ENCODE assay signal across 11 mouse cellular contexts in genomic region chr11:79644717-79645191, GRCm38 (mm10). TPM values are rescaled to one million over a fixed set of nuclear protein-coding genes. Genes with fewer than 3 reads are reported as not detected.
DNase-seq lines count a peak whose midpoint lies in the region; ATAC-seq lines count a peak whose summit lies in the region.
"Had no signal": no experiment of that assay in that cellular context is flagged by ENCODE, and none has a peak within 500 bp of the region (broad histone marks: within the 10 kb centered on the region; RNA-seq: fewer than 3 reads in every experiment).

No protein-coding gene starts in this region.

- WGBS in heart, embryonic 14.5 days, result 24% methylated on average over 8 of the region's 8 CpGs

- H3K27ac ChIP-seq in heart, embryonic 14.5 days (replicated peaks in 1 of 2; ENCODE audit: control insufficient read depth in 1 of 2, insufficient read depth in 1 of 2, low read depth in 2 of 2, low read length in 2 of 2), result no peak overlapping the region
- H3K27ac ChIP-seq: stomach, embryonic 15.5 days had no signal

- intact Hi-C loops in heart, postnatal 25 days (cut with DNase I), result no loop called here

- no peaks in the 10 kb centered on the region for H3K36me3 ChIP-seq in heart, embryonic 14.5 days (ENCODE audit: control insufficient read depth, insufficient read depth, low read length)
- H3K36me3 ChIP-seq: stomach, embryonic 15.5 days had no signal

- peaks cover 20 to 23% of the 10 kb centered on the region in 2 experiments for H3K4me1 ChIP-seq in heart, embryonic 14.5 days (ENCODE audit: control insufficient read depth in 2 of 2, insufficient read depth in 2 of 2, low read length in 2 of 2)

- no peak overlapping the region for H3K9ac ChIP-seq in heart, embryonic 14.5 days (ENCODE audit: low read length)
- H3K9ac ChIP-seq: stomach, embryonic 15.5 days had no signal

- DNase-seq in heart, adult 11 months, result peak; percentile 92
- no peak for DNase-seq in heart, postnatal 25 days (ENCODE audit: low spot score)
- peak; percentile 67 for DNase-seq in Muller cell, postnatal 12 days (ENCODE audit: inconsistent ontology term)
- peak; percentile 41 for DNase-seq in kidney, postnatal 14 days
- no peak for DNase-seq in B cell, adult 2 months
- no peak for DNase-seq in adrenal gland, postnatal 4 days (ENCODE audit: low spot score in 2 of 2)
- DNase-seq in lung, postnatal 36 days, result no peak
- DNase-seq: cerebellum, adult 8-10 months; lung, adult 18-20 months had no signal

- no peak overlapping the region for H3K4me2 ChIP-seq in heart, embryonic 14.5 days (ENCODE audit: low read length)
- H3K4me2 ChIP-seq: stomach, embryonic 15.5 days had no signal

- H3K27me3 ChIP-seq in heart, embryonic 14.5 days (ENCODE audit: control insufficient read depth, insufficient read depth, low read length), result 0 out of 2 replicates have a peak, but pooled peaks cover 4% of the 10 kb centered on the region
- H3K27me3 ChIP-seq: stomach, embryonic 15.5 days had no signal

- 0 out of 2 replicates have a peak, but pooled peaks have one; percentile 23 for ATAC-seq in heart, embryonic 14.5 days (ENCODE audit: insufficient number of reproducible peaks, insufficient read depth, low FRiP score, low read depth)

- H3K9me3 ChIP-seq in heart, embryonic 14.5 days (ENCODE audit: control insufficient read depth, low read length), result no peaks in the 10 kb centered on the region
- H3K9me3 ChIP-seq: stomach, embryonic 15.5 days had no signal

- H3K4me3 ChIP-seq in heart, embryonic 14.5 days (ENCODE audit: control insufficient read depth in 1 of 2, insufficient read depth in 1 of 2, low read depth in 1 of 2, low read length in 2 of 2), result no peak overlapping the region
- H3K4me3 ChIP-seq: stomach, embryonic 15.5 days had no signal

RNA-seq across cellular contexts. Expression of gene Rab11fip4, which starts 53.7 kb away (rescaled TPM):
- under 1 TPM; 0.06 to 0.29 TPM for total RNA-seq in heart, postnatal 25 days (2021)
- 0.07 and 0.14 TPM in 2 replicates for polyA plus RNA-seq in heart, embryonic 14.5 days (2014; fragmentation: Nextera tagmentation; extraction: Ambion mirVana)
- total RNA-seq in adrenal gland, postnatal 4 days (2021), result 10 to 100 TPM in 1 of 2 experiments, 1 to 10 TPM in 1; 6.8 to 12.4 TPM

Comparison
In these comparisons a context has a peak if more than half of its experiments do, and no peak if none do; other contexts are left out.
1. DNase-seq: peak in heart, adult 11 months (single experiment), Muller cell, postnatal 12 days (single experiment) and kidney, postnatal 14 days (single experiment); none in heart, postnatal 25 days (single experiment), B cell, adult 2 months (0 of 2), adrenal gland, postnatal 4 days (0 of 2) and lung, postnatal 36 days (single experiment).
2. RNA of gene Rab11fip4, which starts 53.7 kb away (total RNA-seq): 6.8 to 12.4 TPM in adrenal gland, postnatal 4 days; 0.06 to 0.29 TPM in heart, postnatal 25 days; every median in the first group is over 4 times any median in the second.